Mouse (Mus musculus) left cerebral cortex, postnatal 14 days (tissue): ENCODE measurements around the gene Thap3. TPM values are rescaled to one million over a fixed set of nuclear protein-coding genes. Genes with fewer than 3 reads are reported as not detected.

ENCODE experiments used
- DNase-seq, 2 experiments: peaks; one replicate each; pipeline ENCODE4 v3.0.0; 2021 to 2022; ENCODE audit warnings: low spot score in 2 of 2, mixed read lengths in 1 of 2
- intact Hi-C: fragments of 180-260 bp; cut with DNase I; formaldehyde crosslinking; loops from one replicate; pipeline ENCODE4 v1.15.1; 2025
- total RNA-seq, 2 experiments: library from RNA; stranded (reverse); gene quantifications; 2 replicates each; pipeline ENCODE4 v1.2.3; 2021

Gene Thap3
- total RNA-seq, 2 experiments from 2014 or later, result 16.1 to 19.3 TPM

- intact Hi-C loops, result no loop called here
- DNase-seq, result no peak
Measured at GRCm38 (mm10) chr4:152010707-152011134, 21.9 kb upstream of the Thap3 start.

DNA sequence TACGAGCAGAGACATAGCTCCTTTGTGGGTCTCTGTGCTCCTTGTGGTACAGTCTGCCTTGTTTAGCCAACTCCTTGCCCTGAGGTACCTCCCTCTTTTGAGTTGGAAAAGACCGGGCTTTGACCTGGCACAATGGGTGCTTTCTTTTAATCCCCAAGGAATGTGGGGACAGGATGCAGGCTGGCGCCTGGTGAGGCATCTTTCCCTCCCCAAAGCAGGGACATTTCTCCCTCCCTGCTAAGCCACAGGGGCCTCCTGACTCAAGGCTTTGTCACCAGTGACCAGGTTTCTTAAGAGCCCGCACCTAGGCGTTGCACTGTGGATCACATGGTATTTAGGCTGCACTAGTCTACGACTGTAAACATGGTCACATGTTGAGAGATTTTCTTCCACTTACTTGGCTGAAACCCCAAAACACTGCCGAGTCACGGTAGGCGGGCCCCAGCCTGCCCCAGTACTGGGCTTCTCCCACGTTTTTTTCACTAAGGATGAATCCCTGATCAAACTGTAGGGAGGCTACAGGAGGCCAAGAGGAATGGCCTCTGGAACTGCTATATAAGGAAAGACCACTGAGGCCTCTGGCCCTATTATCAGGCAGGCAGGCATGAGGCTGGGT is 21.4 kb upstream of the Thap3 start:
- no peak for DNase-seq
- intact Hi-C loops, result no loop called here

GRCm38 (mm10) chr4:152009076-152010051 is 20.6 kb upstream of the Thap3 start:
- intact Hi-C loops, result no loop called here
- peak; percentile 79 to 85 for DNase-seq

- intact Hi-C loops, result no loop called here
- DNase-seq, result peak; percentile 91 to 94
Measured at GRCm38 (mm10) chr4:152008622-152009075, 19.9 kb upstream of the Thap3 start, which contains the start of gene Klhl21. Gene Klhl21, plus strand, starts transcription at chr4:152008803.

DNA sequence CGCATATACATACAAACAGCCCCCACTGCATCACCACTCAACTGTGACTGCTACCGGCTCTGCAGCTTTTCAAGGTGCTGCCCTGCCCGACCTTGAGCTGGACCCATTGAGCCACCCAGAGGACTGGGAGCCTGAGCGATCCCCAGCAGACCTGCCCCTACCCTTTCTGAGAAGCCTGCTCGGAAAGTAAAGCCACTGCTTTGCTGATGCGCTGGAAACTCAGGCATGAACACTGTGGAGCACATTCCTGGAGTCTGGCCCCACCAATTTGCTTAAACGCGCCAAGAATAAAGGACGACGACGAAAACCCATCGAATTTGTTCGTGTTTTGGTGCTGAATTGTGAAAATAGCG is 19.3 kb upstream of the Thap3 start:
- DNase-seq, result no peak
- intact Hi-C loops, result no loop called here

DNA sequence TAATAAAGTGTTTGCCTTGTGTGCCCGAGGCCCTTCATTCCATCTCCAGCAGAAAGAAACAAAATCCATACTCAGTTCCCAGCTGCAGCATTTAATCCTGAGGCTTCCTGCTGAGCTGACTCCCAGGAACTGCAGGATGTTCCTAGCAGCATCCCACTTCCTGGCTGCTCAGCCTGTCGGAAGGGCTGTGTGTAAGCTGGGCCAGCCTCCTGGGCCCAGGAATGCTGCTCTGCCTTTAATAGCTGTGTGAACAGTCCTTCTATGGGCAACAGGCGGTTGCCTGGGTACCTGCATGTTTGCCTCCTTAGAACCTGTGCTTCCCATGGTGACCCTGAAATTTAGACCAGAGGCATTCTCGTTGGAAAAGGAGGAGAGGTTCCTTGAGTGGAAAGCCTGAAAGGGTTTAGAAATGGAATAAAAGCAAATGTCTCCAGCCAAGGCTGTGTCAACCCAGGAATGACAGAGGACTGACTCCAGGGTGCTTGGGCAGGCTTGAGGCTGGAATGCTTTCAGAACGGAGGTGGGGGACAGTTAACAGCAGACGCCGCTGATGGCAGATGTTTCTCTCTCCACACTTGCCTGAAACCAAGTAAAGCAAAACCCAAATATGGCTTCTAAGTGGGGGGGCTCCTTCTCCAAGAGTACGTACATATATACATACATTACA is 18.8 kb upstream of the Thap3 start:
- intact Hi-C loops, result no loop called here
- peak in 1 of 2 experiments; percentile 60 for DNase-seq

DNA sequence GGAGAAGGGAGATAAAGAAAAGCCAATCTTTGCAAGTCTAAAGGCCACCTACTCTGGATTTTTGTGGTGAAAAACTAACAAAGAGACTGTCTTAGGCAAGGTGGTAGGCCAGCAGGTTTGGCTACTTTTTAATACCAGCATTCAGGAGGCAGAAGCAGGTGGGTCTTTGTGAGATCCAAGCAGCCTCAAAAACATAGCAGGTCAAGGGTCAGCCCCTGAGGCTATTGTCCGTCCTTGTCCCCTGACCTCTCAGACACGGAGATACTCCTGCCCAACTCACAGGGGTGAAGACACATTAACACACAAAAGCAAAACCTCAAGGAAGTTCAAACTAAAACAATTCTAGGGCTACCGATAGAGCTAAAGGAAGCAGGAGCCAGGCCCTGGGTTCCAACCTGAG is 18.0 kb upstream of the Thap3 start:
- DNase-seq, result no peak
- intact Hi-C loops, result no loop called here

GRCm38 (mm10) chr4:152006137-152006536 is 17.3 kb upstream of the Thap3 start:
- intact Hi-C loops, result no loop called here
- DNase-seq, result no peak

- intact Hi-C loops, result no loop called here
- DNase-seq, result no peak
Measured at GRCm38 (mm10) chr4:152002063-152002462, 13.3 kb upstream of the Thap3 start.

- intact Hi-C loops, result no loop called here
- no peak for DNase-seq
Measured at GRCm38 (mm10) chr4:152001335-152001734, 12.5 kb upstream of the Thap3 start.

DNA sequence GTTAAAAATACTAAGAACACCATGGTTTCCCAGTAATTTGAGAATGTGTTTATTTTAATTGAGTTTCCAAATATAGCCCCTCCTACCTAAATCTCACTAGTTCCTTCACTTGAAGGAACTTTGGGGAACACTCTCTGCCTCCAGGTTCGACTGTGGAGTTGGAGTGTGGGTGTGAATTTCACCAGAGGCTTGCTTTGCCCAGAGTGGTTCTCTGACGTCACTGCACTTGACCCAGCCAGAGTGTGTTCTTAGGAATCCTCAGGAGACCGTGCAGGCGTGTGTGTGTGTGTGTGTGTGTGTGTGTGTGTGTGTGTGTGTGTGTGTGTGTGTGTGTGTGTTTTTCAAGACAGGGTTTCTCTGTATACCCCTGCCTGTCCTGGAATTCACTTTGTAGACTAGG is 12.1 kb upstream of the Thap3 start:
- intact Hi-C loops, result no loop called here
- DNase-seq, result peak in 1 of 2 experiments; percentile 77

DNA sequence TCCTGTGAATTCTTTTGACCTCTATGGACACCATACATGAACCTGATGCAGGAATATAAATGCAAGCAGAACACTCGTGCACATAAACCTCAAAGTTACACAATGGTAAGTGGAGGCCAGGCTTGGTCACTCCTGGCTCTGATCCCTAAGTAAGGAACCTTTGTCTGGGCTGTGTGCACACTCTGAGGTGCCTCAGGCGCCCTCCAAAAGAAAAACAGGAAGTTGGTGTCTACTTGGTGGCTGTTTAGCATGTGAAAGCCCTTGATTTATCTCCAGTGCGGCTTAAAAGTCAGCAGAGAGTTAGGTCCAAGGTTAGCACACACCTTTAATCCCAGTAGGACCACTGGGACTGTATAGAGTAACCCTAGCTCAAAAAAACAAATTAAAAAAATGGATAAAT is 10.7 kb upstream of the Thap3 start:
- intact Hi-C loops, result no loop called here
- DNase-seq, result no peak

DNA sequence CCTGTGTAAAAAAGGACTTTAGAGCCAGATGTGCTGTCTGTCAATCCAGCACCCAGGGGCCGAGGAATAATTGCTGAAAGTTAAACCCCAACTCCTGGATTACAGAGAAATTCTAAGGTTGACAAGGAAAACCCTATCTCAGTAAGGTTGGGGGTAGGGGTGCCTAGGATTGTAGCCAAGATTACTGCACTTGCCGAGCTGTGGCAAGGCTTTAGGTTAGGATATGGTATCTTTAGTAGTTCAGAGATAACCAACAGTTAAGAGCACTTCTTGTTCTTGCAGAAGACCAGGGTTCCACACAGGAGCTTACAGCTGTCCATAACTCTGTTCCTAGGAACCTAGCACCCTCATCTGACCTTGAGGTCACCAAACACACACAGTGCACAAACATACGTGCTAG is 8.9 kb upstream of the Thap3 start:
- intact Hi-C loops, result no loop called here
- no peak for DNase-seq

- intact Hi-C loops, result no loop called here
- no peak for DNase-seq
Measured at GRCm38 (mm10) chr4:151996951-151997222, 8.1 kb upstream of the Thap3 start.

GRCm38 (mm10) chr4:151996173-151996950 is 7.6 kb upstream of the Thap3 start, which contains the start of gene Phf13:
Gene Phf13, minus strand, starts transcription at chr4:151996258.
- intact Hi-C loops, result no loop called here
- DNase-seq, result peak; percentile 99

GRCm38 (mm10) chr4:151995371-151996172 is 6.8 kb upstream of the Thap3 start:
- intact Hi-C loops, result no loop called here
- DNase-seq, result no peak

DNA sequence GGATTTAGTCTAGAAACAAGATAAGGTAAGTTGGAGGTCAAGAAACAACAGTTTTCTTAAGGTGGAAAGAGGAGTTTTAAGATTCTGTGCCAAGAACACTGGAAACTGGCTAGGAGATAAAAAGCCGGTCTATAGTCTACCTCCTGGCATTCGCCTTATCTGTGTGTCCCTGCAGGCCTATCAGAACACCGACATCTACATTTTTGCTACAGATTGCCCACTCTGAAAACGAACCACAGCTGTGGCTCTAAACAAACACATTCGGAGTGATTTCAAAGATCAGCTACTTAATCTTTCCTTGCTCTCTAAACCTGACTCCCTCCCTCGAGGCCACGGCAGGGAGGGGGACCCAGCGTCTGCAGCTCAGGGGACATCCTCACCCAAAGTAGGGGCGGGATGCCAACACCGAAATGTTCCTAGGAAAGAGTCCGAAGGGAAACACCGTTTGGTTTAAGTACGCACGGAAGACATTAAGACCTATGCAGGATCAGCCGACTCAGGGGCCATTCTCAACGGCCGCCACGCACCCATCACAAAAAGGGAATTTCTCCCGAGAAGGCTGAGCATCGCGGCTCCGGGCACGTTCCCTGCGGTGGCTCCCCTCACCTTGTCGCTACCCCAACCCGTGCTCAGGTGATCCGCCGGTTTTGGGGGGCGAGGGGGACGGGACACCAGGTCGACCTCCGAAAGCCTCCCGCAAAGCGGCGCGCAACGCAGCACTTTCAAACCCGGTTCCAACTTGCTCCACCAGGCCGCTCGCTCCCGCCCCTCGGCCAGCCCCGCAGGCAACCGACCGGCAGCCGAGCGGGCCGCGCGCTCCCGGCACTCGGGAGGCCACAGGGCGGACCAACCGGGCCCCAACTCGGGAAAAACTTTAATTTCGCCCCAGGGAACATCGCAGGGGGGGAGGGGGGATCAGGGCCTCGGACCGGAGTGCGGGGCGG is 5.7 kb upstream of the Thap3 start:
- intact Hi-C loops, result no loop called here
- DNase-seq, result no peak

GRCm38 (mm10) chr4:151993035-151993434 is 4.2 kb upstream of the Thap3 start:
- intact Hi-C loops, result no loop called here
- no peak for DNase-seq
